Mouse (Mus musculus) ES-CJ7 (cell line): ENCODE data around the gene Mmp24.

Experiments
- DNase-seq: peaks from one replicate; pipeline ENCODE4 v3.0.0; 2011; ENCODE audit warnings: low read depth, low spot score

Mmp24 gene

DNA sequence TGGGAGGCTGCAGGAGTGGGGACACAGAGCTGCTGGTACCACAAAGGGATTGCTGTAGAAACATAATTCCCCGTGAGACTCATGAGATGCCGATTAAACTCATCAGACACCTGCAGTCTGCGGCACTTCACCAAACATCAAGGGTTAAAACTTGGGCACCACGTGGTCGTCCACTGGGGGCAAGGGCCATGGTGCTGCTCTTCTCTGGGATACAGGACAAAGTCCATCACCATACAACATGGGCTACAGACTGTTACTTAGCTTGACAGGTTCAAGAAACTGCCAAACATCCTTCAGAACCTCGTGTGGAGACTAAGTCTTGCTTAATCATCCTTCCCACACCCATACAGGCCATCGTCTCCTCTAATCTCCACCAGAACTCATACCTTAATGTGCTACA lies 85.0 kb downstream of the Mmp24 start:
- DNase-seq, result no peak

DNA sequence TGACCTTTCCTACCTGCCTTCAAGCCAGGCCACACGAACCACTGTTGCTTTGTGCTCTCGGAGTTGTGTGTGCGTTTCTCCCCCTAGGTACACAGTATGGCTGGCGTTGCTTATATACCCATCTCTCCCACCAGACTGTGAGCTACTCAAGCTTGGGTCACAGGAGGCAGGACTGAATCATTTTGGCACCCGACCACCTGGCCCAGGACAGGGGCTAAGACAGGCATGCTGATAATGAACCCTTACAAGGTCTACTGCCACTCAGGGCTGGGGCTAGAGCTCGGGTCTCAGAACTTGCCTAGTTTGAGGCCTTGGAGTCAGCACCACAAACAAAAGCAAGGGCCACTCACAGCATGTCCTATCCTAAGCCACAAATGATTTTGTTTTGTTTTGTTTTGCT lies 86.4 kb downstream of the Mmp24 start:
- no peak for DNase-seq

DNA sequence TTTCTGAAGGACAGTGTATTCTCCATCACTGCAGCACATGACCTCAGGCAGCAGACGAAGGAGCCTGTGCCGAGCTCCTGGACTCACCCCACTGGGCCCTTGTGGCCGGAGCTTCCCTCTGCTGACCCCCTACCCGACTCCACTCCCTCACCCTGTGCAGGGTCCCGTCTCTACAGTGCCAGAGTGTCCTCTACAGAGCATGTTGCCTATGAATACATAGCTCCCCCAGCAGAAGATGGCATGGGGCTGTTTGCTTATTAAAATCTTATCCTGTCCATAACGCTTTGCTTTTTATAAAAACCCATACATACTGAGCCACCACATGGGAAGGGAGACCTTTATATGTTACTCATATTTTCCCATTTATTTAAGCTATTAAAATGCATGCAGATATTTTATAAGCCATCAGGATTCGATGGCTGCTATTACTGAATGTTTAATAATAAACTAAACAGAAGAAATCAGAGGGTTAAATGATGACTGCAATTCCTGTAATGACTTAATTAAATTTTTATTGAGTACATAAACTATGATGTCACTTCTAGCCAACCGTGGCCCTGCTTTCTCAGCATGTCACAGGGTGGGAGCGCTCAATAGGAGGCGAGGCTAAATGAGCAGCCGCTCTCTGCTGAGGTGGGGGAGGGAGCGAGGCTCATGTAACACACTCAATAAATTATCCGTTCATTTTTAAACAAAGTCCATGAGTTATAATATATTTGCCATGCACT lies 87.6 kb downstream of the Mmp24 start:
- DNase-seq, result no peak

DNA sequence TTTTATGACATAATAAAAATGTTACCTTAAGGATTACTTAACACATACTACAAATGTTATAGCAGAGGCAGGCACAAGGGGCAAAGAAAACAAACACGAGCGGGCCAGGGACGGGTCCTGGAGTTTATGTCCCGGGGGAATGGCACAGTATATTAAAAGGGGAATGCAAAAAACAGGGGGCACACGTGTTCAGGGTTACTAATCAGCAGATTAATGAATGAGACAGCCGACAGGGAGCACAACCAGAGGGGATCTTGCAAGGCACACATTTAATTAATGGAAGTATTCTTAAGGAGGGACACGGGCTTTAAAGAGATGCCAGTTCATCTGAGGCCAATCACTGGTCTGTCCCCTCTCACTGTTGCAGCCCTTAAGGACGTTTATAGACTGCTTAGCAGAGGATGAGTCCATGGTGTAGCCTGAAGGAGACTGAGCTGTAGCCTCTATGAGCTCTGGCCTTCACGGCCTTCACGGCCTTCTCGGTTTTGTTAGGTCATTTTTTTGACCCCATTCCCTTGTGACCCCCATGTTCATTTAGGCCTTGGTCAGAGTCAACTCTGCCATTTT lies 88.2 kb downstream of the Mmp24 start:
- no peak for DNase-seq
